Mouse (Mus musculus): ENCODE measurements around the gene Traf7. TPM values are rescaled to one million over a fixed set of nuclear protein-coding genes. Genes with fewer than 3 reads are reported as not detected.

Gene Traf7
- polyA plus RNA-seq, 1 experiment from 2014 or later: 39.7 TPM

GRCm38 (mm10) chr17:24538950-24539349, 11.2 kb upstream of the Traf7 start:
- TF ChIP-seq CTCF (IDR thresholded peaks at IDR 0.05; ENCODE audit: low read depth): peak; percentile 72
- no peaks in the 10 kb centered on the region for H3K27me3 ChIP-seq (replicated peaks; ENCODE audit: control insufficient read depth, insufficient read depth, low read length)
- H3K9me3 ChIP-seq (ENCODE audit: control insufficient read depth): no peaks in the 10 kb centered on the region
- H3K9ac ChIP-seq (ENCODE audit: low read depth, low read length): no peak overlapping the region
- no peak overlapping the region for H3K27ac ChIP-seq (ENCODE audit: low read depth, low read length)
- 0 out of 2 replicates have a peak, but pooled peaks have one; percentile 28 for ATAC-seq
- no peak overlapping the region for H3K4me2 ChIP-seq (replicated peaks; ENCODE audit: low read depth)
- H3K36me3 ChIP-seq (ENCODE audit: control insufficient read depth, insufficient read depth): no peaks in the 10 kb centered on the region
- H3K4me1 ChIP-seq (replicated peaks; ENCODE audit: control insufficient read depth, insufficient read depth, low read length): no peaks in the 10 kb centered on the region
- H3K4me3 ChIP-seq (ENCODE audit: low read depth, low read length): no peak overlapping the region
- WGBS: 67% methylated on average over 8 of the region's 8 CpGs

GRCm38 (mm10) chr17:24537536-24537935, 9.8 kb upstream of the Traf7 start:
- no peak for TF ChIP-seq CTCF (IDR thresholded peaks at IDR 0.05; ENCODE audit: low read depth)
- Histone ChIP-seq H3K4me3 (ENCODE audit: low read depth, low read length) (no peak overlapping the region), H3K9me3 (ENCODE audit: control insufficient read depth) (no peaks in the 10 kb centered on the region), H3K27me3 (replicated peaks; ENCODE audit: control insufficient read depth, insufficient read depth, low read length) (no peaks in the 10 kb centered on the region), H3K27ac (ENCODE audit: low read depth, low read length) (no peak overlapping the region), H3K4me2 (replicated peaks; ENCODE audit: low read depth) (no peak overlapping the region), H3K9ac (ENCODE audit: low read depth, low read length) (no peak overlapping the region), H3K4me1 (replicated peaks; ENCODE audit: control insufficient read depth, insufficient read depth, low read length) (peaks cover 6% of the 10 kb centered on the region), H3K36me3 (ENCODE audit: control insufficient read depth, insufficient read depth) (no peaks in the 10 kb centered on the region)
- ATAC-seq: no peak
- WGBS: 31% methylated on average over 3 of the region's 3 CpGs

GRCm38 (mm10) chr17:24535300-24535699, 7.6 kb upstream of the Traf7 start:
- Histone ChIP-seq H3K9ac (ENCODE audit: low read depth, low read length) (no peak overlapping the region), H3K4me1 (replicated peaks; ENCODE audit: control insufficient read depth, insufficient read depth, low read length) (peaks cover 6% of the 10 kb centered on the region), H3K9me3 (ENCODE audit: control insufficient read depth) (no peaks in the 10 kb centered on the region), H3K4me2 (replicated peaks; ENCODE audit: low read depth) (no peak overlapping the region), H3K27ac (ENCODE audit: low read depth, low read length) (no peak overlapping the region), H3K36me3 (ENCODE audit: control insufficient read depth, insufficient read depth) (no peaks in the 10 kb centered on the region), H3K4me3 (ENCODE audit: low read depth, low read length) (no peak overlapping the region), H3K27me3 (replicated peaks; ENCODE audit: control insufficient read depth, insufficient read depth, low read length) (no peaks in the 10 kb centered on the region)
- 59% methylated on average over 5 of the region's 5 CpGs for WGBS
- no peak for TF ChIP-seq CTCF (IDR thresholded peaks at IDR 0.05; ENCODE audit: low read depth)
- ATAC-seq: no peak

- WGBS: 83% methylated on average over 8 of the region's 8 CpGs
- Histone ChIP-seq H3K36me3 (ENCODE audit: control insufficient read depth, insufficient read depth) (peaks cover 8% of the 10 kb centered on the region; the same call in 1 of the 2 replicates), H3K27ac (ENCODE audit: low read depth, low read length) (no peak within 1 kb of the TSS), H3K9ac (ENCODE audit: low read depth, low read length) (no peak within 1 kb of the TSS; the same call in 1 of the 2 replicates), H3K4me3 (ENCODE audit: low read depth, low read length) (peak within 1 kb of the TSS; percentile 40), H3K4me2 (replicated peaks; ENCODE audit: low read depth) (peak within 1 kb of the TSS; percentile 87), H3K9me3 (ENCODE audit: control insufficient read depth) (no peaks in the 10 kb centered on the region), H3K27me3 (replicated peaks; ENCODE audit: control insufficient read depth, insufficient read depth, low read length) (no peaks in the 10 kb centered on the region), H3K4me1 (replicated peaks; ENCODE audit: control insufficient read depth, insufficient read depth, low read length) (peaks cover 15% of the 10 kb centered on the region)
- ATAC-seq: no peak
- no peak for TF ChIP-seq CTCF (IDR thresholded peaks at IDR 0.05; ENCODE audit: low read depth)
Measured at GRCm38 (mm10) chr17:24534160-24534718, 6.5 kb upstream of the Traf7 start, which contains the start of gene Rab26. Rab26 (minus strand) TSS chr17:24534210.

- no peak overlapping the region; the same call in 1 of the 2 replicates for H3K9ac ChIP-seq (ENCODE audit: low read depth, low read length)
- 10% methylated on average over 52 of the region's 53 CpGs for whole genome bisulfite sequencing
- peaks cover 15% of the 10 kb centered on the region for H3K4me1 ChIP-seq (replicated peaks; ENCODE audit: control insufficient read depth, insufficient read depth, low read length)
- ATAC-seq: peak; percentile 76
- no peak overlapping the region for H3K27ac ChIP-seq (ENCODE audit: low read depth, low read length)
- no peaks in the 10 kb centered on the region for H3K27me3 ChIP-seq (replicated peaks; ENCODE audit: control insufficient read depth, insufficient read depth, low read length)
- TF ChIP-seq CTCF (IDR thresholded peaks at IDR 0.05; ENCODE audit: low read depth): peak; percentile 51
- peak overlapping the region; percentile 87 for H3K4me2 ChIP-seq (replicated peaks; ENCODE audit: low read depth)
- peak overlapping the region; percentile 40 for H3K4me3 ChIP-seq (ENCODE audit: low read depth, low read length)
- H3K36me3 ChIP-seq (ENCODE audit: control insufficient read depth, insufficient read depth): peaks cover 8% of the 10 kb centered on the region; the same call in 1 of the 2 replicates
- no peaks in the 10 kb centered on the region for H3K9me3 ChIP-seq (ENCODE audit: control insufficient read depth)
Measured at GRCm38 (mm10) chr17:24533099-24533992, 5.6 kb upstream of the Traf7 start.

GRCm38 (mm10) chr17:24532045-24532444, 4.3 kb upstream of the Traf7 start:
- Histone ChIP-seq H3K9ac (ENCODE audit: low read depth, low read length) (no peak overlapping the region), H3K9me3 (ENCODE audit: control insufficient read depth) (no peaks in the 10 kb centered on the region), H3K27me3 (replicated peaks; ENCODE audit: control insufficient read depth, insufficient read depth, low read length) (no peaks in the 10 kb centered on the region), H3K4me2 (replicated peaks; ENCODE audit: low read depth) (no peak overlapping the region), H3K4me3 (ENCODE audit: low read depth, low read length) (no peak overlapping the region), H3K4me1 (replicated peaks; ENCODE audit: control insufficient read depth, insufficient read depth, low read length) (peaks cover 15% of the 10 kb centered on the region), H3K27ac (ENCODE audit: low read depth, low read length) (no peak overlapping the region), H3K36me3 (ENCODE audit: control insufficient read depth, insufficient read depth) (peaks cover 8% of the 10 kb centered on the region; the same call in 1 of the 2 replicates)
- no peak for ATAC-seq
- TF ChIP-seq CTCF (IDR thresholded peaks at IDR 0.05; ENCODE audit: low read depth): no peak
- WGBS: 80% methylated on average over 7 of the region's 7 CpGs

Measured in intestine, postnatal 0 days (tissue).